Comparison of ENCODE assay signal across 10 mouse cellular contexts in genomic region chr9:50425866-50426495, GRCm38 (mm10).
DNase-seq lines count a peak whose midpoint lies in the region; ATAC-seq and TF ChIP-seq lines count a peak whose summit lies in the region.
"Had no signal": no experiment of that assay in that cellular context is flagged by ENCODE, and none has a peak within 500 bp of the region (broad histone marks: within the 10 kb centered on the region; RNA-seq: fewer than 3 reads in every experiment).

No protein-coding gene starts in this region.

- no peak for TF ChIP-seq EP300 in heart, postnatal 0 days (IDR thresholded peaks at IDR 0.05; ENCODE audit: low read depth)

- WGBS in heart, postnatal 0 days = 43% methylated on average over 4 of the region's 4 CpGs

- H3K4me3 ChIP-seq in heart, postnatal 0 days (ENCODE audit: low read depth, low read length) = no peak overlapping the region
- H3K4me3 ChIP-seq: myocyte had no signal

- H3K4me2 ChIP-seq in heart, postnatal 0 days (ENCODE audit: low read depth, low read length) = no peak overlapping the region

- H3K27me3 ChIP-seq in heart, postnatal 0 days (ENCODE audit: control insufficient read depth, insufficient read depth, low read length) = no peaks in the 10 kb centered on the region

- no peaks in the 10 kb centered on the region for H3K4me1 ChIP-seq in heart, postnatal 0 days (ENCODE audit: control insufficient read depth, insufficient read depth)

- no peak for ATAC-seq in heart, postnatal 0 days (ENCODE audit: insufficient read depth, low read depth)
- ATAC-seq: forebrain, embryonic 16.5 days had no signal

- DNase-seq in heart, postnatal 0 days (ENCODE audit: low spot score) = peak; percentile 99
- DNase-seq in heart, adult 9 months (ENCODE audit: low spot score in 2 of 2) = no peak
- peak; percentile 8 for DNase-seq in lung, postnatal 10 days
- no peak for DNase-seq in lung, postnatal 36 days
- peak; percentile 30 for DNase-seq in R1 (ENCODE audit: low read depth, low spot score)
- peak; percentile 41 for DNase-seq in retina, embryonic 14.5 days (ENCODE audit: low spot score)
- DNase-seq in cerebellum, postnatal 10 days = no peak
- DNase-seq in urinary bladder, postnatal 4 days (ENCODE audit: low spot score in 2 of 2) = no peak

- H3K27ac ChIP-seq in heart, postnatal 0 days (ENCODE audit: low read depth) = no peak overlapping the region

- TF ChIP-seq CTCF in heart, postnatal 0 days (IDR thresholded peaks at IDR 0.05; ENCODE audit: low read depth) = peak; percentile 49

- H3K36me3 ChIP-seq in heart, postnatal 0 days (replicated peaks; ENCODE audit: control insufficient read depth, insufficient read depth, low read length) = no peaks in the 10 kb centered on the region

- H3K9ac ChIP-seq in heart, postnatal 0 days (replicated peaks; ENCODE audit: low read depth, low read length) = no peak overlapping the region

- no peaks in the 10 kb centered on the region; the same call in 1 of the 2 replicates for H3K9me3 ChIP-seq in heart, postnatal 0 days (replicated peaks; ENCODE audit: control insufficient read depth, low read length)

Comparison
In these comparisons a context has a peak if more than half of its experiments do, and no peak if none do; other contexts are left out.
1. DNase-seq: peak in heart, postnatal 0 days (single experiment), lung, postnatal 10 days (single experiment), R1 (single experiment) and retina, embryonic 14.5 days (single experiment); none in heart, adult 9 months (0 of 2), lung, postnatal 36 days (single experiment), cerebellum, postnatal 10 days (0 of 2) and urinary bladder, postnatal 4 days (0 of 2).